Mouse (Mus musculus) urinary bladder, postnatal 10 days (tissue): ENCODE results near the gene Avil.

Experiments used
- DNase-seq: peaks from one replicate; pipeline ENCODE4 v3.0.0; 2022; ENCODE audit warnings: low spot score

The Avil gene

DNA sequence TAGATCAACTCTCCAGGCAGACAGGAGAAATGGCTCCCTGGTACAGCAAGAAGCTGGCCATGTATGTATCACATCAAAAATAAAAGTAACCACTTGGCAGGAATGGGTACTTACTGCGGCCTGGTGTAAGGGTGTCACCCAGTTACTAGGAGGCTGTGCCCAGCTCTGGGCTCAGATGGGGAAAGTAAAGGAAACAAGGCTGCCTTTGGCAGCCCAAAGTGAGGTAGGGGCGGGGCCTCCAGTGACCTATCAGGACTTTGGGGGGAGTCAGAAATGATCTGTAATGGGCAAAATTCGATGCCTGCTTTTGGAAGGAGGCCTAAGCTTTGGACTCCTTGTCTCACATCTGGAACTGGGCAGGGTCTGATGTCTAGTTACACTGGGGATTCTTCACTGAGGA lies 18.8 kb upstream of the Avil start:
- no peak for DNase-seq

DNA sequence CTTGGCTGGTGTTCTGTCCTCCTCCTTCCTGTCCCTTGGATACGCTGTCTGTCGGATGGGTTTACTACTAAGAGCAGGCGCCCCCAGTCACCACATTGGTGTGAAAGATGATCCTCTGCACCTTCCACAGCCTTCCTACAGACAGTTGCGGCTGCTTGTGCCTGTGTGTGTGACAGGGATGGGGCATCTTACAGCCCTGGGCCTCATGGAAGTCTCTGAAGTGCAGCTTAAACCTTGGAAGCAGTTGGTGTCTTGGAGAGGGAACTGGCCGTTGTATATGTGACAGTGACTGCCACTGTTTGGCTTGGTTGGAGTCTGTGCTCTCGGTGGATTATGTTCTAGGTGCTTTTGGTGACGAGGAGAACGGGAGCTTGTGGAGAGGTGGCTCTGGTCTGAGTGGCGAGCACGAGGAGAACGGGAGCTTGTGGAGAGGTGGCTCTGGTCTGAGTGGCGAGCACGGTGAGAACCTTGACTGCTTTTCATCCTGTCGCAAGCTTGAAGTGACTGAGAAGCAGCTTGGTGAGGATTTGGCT lies 17.2 kb upstream of the Avil start:
- DNase-seq, result no peak

DNA sequence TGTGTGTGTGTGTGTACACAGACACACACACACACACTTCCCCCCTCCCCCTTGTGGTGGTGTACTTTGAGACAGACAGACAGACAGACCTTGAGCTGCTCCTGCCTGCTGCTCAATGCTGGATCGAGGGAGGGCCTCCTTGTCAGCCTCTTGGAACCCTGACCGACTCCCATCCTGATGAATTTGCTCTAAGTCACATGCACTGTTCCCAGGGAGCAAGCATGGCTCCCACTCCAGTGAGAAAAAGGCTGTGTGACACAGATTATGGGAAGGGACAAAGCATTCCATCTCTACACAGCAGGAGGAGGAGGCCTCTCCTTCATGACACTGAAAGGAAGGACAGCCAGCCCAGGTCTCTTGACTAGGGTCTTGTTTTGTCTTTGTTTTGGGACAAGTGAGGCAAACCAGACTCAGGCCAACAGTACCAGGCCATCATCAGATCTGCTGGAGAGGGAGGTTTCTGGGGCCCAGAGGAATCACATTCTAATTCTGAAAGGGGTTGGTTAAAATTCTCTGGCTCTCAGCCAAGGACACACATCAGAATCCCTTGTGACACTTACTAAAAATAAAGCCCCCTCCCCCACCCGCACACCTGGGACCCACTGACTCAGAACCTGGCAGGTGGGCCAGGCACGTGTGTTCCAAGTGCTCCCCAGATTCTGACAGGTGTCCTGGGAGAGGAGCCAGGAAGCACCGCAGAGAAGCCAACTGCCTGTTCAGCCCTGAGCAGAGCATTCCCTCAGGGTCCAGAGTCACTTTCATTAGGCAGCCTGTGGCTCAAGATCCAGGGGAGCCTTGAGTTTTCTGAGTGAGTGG lies 16.1 kb upstream of the Avil start:
- DNase-seq, result no peak

DNA sequence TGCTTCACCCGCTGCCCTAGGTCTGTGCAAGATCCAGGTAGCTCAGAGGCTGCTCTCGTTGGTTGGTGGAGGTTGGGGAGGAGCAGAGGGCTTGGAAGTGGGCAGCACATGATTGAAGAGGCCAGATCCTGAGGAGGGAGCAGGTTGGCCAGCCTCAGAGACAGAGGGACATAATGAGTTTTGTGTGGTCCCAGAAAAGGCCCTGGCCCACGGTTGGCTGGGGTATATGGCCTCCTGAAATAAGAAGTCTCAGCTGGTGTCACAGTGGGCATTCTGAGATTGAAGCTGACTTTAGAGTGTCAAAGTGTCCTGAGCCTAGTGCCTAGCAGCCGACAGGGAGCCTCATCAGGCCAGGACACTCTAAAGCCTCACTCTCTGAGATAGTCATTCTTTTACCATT lies 15.4 kb upstream of the Avil start:
- DNase-seq, result no peak

DNA sequence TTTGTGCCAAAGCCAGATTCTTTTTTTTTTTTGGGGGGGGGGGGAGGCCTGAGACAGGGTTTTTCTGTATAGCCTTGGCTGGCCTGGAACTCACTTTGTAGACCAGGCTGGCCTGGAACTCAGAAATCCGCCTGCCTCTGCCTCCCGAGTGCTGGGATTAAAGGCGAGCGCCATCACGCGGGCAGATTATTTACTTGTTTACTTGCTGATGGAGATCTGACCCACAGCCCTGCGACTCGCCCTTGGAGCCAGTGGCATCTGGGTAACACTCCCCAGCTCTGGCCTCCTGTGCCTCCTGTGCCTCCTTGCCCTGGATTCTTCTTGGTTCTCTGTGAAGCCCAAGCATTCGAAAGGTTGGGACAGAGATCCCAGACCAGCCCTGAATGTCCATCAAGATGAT lies 14.9 kb upstream of the Avil start:
- DNase-seq, result no peak

DNA sequence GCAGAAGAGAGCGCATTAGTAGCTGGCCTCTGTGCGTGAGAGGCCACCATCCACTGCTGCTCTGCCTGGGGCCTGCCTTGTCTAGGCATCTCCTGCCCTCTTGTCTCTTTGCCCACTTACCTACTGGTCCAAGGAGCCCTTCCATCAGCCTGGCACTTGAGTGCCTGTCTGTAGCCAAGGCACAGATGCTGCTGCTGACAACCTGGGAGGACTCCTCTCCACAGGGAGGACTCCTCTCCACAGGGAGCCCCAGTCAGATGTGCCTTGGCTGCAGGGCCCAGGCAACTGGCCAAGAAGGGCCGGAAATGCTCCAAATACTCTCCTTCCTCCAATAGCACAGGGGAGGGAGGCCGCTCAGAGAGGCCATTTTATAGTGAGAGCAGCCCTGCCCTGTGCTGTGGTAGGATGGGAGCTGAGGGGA lies 14.0 kb upstream of the Avil start:
- peak; percentile 38 for DNase-seq

DNA sequence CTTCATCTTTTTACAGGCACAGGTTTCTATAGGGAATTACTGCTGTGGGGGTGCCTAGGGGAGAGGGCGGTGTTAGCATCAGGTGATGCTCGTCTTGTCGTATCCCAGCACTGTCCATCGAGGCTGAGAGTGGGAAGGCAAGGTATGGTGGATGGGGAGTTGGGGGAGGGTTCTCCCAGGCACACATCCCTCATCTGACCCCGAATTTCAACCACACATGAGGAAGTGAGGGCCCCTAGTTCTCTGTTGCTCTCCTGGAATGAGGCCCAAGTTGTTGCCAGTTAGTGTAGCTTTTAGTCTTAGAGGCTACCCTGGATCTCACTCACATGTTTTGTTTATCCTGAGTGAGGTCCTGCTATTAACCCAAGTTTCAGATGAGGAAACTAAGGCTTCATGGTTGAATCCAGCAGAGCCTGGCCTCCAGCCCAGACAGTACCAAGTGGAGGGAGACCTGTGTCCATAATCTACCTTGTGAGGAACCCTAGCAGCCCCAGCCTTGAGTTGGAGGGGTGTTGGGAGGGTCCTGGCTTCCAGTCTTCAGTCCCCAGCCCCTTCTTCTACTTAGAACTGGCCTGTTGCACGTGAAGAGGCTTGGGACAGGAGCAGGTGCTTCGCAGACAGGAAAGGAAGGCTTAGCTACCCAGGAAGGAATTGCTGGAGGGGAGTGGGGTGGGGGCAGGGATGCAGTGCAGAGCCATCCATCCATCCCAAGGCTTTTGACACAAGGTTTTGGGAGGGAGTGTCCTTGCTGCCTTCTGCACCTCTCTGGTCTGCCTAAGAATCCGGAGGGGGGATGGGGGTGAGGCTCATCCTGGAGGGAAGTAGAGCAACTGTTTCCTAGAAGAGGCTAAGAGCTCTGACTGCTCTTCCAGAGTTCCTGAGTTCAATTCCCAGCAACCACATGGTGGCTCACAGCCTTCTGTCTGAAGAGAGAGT lies 13.1 kb upstream of the Avil start:
- no peak for DNase-seq

DNA sequence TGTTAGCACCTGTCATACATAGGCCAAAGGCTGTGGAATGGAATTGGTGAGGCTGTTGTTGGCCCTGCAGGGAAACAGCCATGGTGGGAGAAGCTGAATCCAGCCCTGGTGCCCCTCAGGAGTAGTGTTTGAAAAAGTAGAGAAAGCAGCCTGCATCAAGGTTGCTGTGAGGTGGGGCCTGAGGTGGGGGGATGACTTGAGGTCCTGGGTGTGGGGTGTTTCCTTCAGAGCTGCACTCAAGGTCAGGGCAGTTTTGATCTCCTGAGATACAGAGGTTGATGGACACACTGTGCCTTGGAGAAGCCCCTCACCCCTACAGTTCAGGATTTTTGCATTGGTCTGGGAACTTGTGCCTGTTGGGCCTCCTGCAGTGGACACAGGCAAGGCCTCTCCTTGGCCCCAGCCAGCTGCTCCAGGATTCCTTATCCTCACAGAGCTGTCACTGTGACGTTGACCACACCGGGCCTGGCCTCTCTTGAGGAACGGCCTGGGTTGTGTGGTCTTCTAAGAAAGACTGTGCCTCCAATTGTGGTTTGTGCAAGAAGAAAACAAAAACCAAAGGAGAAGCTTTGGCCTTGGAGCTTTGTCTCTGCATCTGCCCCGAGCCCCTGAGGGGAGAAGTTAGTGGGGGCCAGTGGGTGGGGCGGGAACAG lies 11.9 kb upstream of the Avil start:
- DNase-seq, result no peak

DNA sequence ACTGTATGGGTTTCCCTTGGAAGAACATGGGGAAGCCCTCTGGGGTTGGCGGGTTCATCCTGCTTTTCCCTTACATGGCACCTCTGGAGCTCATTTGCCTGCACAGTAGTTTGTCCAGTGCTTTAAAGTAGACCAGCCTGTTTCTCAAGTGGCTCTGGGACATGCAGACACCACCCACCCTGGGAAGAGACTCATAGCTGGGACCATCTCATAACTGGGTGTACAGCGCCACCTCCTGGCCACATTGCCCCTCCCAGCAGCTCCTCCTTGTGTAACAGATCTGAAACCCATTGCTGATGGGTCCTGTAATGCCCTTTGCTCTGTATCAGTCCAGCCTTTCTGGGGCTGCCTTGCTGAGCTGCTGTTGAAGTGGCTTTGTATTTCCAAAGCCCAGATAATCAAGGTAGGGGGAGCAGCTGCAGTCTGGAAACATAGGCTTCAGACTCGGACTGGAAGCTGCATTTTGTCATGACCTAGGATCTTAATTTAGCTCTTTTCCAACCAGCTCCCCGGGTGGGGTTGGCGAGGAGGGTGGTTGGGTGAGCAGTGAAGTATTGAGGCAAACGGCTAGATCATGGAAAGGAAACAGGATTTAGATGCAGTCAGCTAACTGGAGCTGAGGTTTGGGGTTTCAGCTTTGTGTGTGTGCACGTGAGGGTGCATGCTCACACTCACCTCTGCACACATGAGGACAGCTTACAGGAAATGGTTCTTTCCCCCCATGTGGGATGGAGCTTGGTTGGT lies 10.0 kb upstream of the Avil start:
- DNase-seq, result peak; percentile 61

DNA sequence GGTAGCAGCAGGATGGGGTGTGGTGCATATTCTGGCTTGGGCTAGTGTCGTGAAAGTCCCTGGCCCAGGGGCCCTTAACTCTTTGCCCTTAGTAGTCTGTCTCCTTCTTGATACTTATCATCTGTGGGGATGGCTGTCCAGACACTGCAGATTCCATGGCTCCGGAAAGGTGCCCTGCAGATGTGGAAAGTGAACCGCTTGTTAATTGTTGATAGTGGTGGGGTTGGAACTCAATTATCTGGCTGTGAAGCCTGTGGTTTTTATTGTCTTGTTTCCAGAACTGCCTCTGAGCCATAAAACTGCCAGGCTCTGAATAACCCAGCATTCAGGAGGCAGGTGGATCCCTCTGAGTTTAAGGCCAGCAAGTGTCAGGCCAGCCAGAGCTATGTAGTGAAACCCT lies 8.8 kb upstream of the Avil start:
- no peak for DNase-seq

DNA sequence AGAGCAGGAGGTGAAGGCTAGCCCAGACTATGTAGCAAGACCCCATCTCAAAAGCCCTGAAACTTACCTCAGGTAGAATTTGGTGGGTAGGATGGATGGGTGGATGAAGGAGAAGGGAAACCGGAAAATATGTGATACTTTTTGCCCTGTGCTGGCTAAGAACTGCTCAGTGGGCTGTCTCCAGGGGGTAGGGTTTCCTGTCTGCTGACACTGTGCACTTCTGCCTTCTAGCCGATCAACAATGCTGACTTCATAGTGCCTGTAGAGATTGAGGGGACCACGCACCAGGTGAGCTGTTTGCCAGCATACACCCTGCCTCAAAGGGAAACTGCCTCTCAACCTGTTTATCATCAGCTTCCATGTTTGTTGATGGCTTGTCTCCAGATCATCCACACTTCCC lies 6.9 kb upstream of the Avil start:
- DNase-seq, result no peak

DNA sequence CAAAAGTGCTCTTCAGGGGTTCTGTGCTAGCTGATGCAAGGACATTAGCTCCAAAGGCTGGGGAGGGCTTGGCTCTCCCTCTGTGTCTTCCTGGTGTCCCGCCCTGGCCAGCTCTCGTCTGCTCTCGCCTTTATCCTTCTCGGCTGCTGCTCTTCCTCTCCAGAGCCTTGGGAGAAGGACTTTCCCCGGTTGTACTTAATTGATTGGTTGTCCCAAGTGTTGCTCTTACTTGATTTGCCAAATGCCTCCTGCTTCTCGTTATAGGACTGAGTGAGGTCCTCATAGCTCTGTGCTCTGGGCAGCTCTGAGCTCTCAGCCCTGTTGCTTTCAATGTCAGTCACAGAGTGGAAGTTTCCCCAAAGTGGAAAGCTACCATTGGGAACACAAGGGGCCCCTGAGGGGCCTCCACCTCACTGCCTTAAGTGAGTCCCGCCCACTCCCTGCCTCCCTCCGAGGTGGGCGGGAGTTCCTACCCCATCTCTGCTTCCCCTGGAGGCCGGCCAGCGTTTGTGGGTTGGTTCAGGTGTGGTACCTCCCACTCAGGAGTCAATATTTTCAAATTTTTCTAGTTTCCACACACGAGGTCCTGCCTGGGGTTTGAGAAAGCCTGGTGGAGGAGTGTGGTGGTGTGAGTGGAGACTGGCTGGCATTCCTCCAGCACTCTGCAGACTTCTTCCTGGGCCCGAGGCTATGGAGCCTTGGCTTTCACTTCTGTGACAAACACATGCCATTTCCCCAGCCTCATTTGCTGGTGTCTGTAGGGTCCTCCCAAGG lies 3.0 kb upstream of the Avil start:
- DNase-seq, result no peak

DNA sequence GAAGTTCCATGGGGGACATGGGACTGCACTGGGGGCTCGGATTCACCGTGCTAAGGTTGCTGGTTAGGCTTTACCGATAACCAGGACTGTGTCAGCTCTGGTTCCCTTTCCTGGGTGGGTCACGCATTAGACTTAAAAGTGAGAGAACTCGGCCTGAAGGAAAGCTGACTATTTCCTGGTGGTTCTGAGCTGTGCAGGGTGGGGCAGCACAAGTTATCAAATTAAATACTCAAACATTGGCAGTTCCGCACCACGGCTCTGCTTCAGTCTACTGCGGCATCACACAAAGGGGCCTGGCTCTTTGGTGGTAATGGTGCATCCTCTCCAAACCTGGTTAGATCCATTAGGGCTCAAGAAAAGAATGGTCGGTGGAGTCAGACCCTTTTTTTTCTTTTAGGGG lies 788 bp downstream of the Avil start:
- no peak for DNase-seq

DNA sequence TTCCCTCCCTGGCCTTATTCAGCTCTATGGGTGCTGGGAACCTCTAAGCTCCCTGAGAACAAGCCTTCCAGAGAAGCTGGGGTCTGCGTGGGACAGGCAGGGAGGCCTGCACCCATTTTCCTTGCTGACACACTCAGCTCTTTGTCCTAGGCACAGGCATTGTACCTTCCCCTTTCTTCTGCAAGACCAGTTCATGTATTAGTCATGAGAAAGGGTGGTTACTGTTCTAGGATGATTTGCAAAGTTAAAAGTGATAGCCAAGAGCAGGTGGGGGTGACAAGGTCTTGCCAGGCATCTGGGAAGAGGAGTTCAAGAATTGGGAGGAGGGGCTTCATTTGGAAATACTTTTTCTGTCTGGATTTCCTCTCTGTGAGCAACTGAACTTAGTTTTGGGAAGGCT lies 1.5 kb downstream of the Avil start:
- no peak for DNase-seq

DNA sequence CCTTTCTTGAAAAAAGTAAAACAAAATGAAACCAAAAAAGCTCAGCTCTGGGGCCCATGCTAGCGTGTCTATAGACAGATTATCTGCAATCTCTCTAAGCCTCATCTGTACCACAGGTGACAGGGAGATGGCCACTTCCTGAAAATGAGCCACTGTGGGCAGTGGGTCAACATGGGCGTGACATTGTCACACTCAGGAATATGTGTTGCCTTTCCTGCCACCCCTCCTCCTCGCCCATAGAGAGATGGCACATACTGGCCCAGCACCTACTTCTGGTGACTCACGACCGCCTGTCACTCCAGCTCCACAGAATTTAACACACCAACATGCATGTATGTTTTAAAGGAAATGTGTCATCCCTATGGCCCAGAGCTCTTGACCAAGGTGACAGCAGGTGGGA lies 2.3 kb downstream of the Avil start:
- no peak for DNase-seq

DNA sequence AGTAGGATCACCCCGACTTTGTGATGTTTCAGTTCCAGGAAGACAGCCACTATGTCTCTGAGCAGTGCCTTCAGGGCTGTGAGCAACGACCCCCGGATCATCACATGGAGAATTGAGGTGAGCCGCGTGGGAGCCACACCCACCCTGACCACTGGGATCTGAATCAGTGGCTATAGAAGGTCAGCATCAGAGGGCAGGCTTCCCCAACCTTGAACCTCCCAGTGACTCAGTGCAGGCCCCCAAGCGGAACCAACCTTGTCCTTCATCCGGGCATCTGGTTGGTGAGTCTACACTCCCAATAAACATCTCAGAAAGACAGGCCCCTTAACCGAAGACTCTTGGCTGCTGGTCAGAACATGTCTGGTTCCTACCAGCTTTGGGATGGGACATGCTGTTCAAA lies 2.8 kb downstream of the Avil start:
- no peak for DNase-seq

DNA sequence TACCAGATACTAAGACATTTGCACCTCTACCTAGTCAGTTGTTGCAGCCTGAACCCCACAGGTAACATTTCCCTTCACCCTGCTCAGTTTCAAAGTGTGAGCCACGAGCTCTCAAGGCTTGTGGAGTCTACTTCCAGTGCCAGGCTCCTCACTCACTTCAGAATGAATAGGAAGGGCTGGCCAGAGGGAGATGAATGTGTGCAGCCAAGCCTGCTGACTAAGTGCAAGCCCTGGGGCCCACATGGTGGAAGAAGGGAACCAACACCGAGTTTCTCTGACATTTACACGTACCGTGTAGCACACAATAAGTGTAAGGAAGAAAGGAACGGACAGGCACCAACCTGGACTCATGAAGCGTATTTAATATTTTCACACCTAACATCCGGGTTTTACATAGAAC lies 3.3 kb downstream of the Avil start:
- DNase-seq, result no peak

DNA sequence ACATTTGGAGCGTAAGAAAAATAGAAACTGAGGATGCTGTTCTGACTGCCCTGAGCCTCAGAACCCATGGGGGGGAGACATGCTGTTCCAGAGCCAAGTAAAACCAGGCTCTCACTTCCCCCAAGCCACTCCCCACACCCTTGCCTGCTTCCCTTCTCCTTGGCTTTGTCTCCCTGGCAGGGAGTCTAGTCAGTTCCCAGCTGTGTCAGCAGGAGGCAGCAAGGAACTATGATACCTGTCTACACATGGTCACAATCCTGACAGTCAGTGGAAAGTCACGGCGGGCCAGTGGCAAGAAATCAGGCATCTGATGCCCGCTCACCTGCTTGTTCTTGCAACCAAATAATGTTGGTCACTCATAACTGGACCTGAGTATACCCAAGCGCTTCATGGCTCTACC lies 16.0 kb downstream of the Avil start:
- no peak for DNase-seq

DNA sequence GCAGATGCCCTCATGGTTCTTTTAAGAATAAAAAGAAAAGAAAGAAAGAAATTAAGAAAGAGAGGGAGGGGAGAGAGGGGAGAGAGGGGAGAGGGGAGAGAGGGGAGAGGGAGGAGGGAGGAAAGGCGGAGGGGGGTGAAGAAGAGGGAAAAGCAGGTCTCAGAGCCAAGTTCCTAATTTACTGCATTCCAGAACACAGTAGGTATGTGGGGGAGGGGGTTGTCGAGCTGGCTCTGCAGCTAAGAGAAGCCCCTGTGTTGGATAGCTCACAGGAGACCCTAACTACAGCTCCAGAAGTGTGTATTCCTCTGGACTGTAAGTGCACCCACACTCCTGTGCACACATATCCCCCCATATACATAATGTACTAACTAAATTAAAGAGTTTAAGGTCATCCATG lies 16.6 kb downstream of the Avil start:
- no peak for DNase-seq

DNA sequence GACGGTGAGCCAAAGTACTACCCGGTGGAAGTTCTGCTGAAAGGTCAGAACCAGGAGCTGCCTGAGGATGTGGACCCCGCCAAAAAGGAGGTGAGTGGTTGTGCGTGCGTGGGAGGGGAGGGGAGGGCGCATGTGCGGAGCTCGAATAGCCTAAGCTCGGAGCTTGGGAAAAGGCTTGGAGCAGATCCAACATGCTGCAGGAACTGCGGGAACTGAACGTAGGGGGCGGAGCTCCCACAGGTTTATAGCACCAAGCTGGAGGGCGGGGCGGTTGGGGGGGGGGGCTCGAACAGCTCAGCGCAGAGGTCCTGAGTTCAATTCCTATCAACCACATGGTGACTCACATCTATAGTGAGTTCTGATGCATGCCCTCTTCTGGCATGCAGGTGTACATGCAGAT lies 17.9 kb downstream of the Avil start:
- no peak for DNase-seq
